Mouse (Mus musculus) limb, embryonic 11.5 days (tissue): ENCODE measurements around the gene Rnf126. TPM values are rescaled to one million over a fixed set of nuclear protein-coding genes. Genes with fewer than 3 reads are reported as not detected.

Source experiments
- ATAC-seq: fragments of 200-750 bp; cut with Nextera tagmentation; 2 replicates; pipeline ENCODE4 v1.8.0; 2017; ENCODE audit warnings: low read depth; ENCODE audit not compliant: insufficient number of reproducible peaks, low FRiP score, low TSS enrichment
- DNase-seq: peaks from one replicate; pipeline ENCODE4 v3.0.0-alpha.2; 2015; ENCODE audit warnings: low spot score
- H3K27ac ChIP-seq: fragments of 300-500 bp; sonication (generic); replicated peaks from 2 replicates; pipeline ENCODE4 v1.5.1; 2014; ENCODE audit warnings: low read depth, mild to moderate bottlenecking, low read length
- H3K27me3 ChIP-seq: fragments of 300-500 bp; sonication (generic); 2 replicates; pipeline ENCODE4 v1.6.1; 2014; ENCODE audit warnings: mild to moderate bottlenecking, low read length, mixed read lengths; ENCODE audit not compliant: control insufficient read depth, insufficient read depth
- H3K36me3 ChIP-seq: fragments of 300-500 bp; sonication (generic); 2 replicates; pipeline ENCODE4 v1.6.1; 2014; ENCODE audit warnings: mild to moderate bottlenecking, low read length, moderate library complexity, mixed read lengths; ENCODE audit not compliant: control insufficient read depth, insufficient read depth
- H3K4me1 ChIP-seq: fragments of 300-500 bp; sonication (generic); 2 replicates; pipeline ENCODE4 v1.6.1; 2014; ENCODE audit warnings: low read length, mixed read lengths; ENCODE audit not compliant: control insufficient read depth, insufficient read depth
- H3K4me2 ChIP-seq: fragments of 300-500 bp; sonication (generic); 2 replicates; pipeline ENCODE4 v1.6.1; 2014; ENCODE audit warnings: low read depth, mild to moderate bottlenecking, moderate library complexity; ENCODE audit not compliant: severe bottlenecking
- H3K4me3 ChIP-seq: fragments of 300-500 bp; sonication (generic); 2 replicates; pipeline ENCODE4 v1.5.1; 2014; ENCODE audit warnings: low read depth, low read length
- H3K9ac ChIP-seq: fragments of 300-500 bp; sonication (generic); 2 replicates; pipeline ENCODE4 v1.6.1; 2014; ENCODE audit warnings: mild to moderate bottlenecking, low read length
- H3K9me3 ChIP-seq: fragments of 300-500 bp; sonication (generic); 2 replicates; pipeline ENCODE4 v1.6.1; 2016; ENCODE audit warnings: low read length; ENCODE audit not compliant: control insufficient read depth
- WGBS: fragments of 180-500 bp; shearing (Covaris S2); extraction: QIAGEN DNeasy Blood & Tissue Kit; methylation state at CpG from one replicate; pipeline ENCODE4 v1.1.7; 2014; 5-methylcytosine and 5-hydroxymethylcytosine counted together
- polyA plus RNA-seq: library from polyadenylated mRNA; unstranded; fragments of >200 nt; fragmentation: Nextera tagmentation; extraction: Ambion mirVana; gene quantifications from 2 replicates; pipeline ENCODE4 v1.2.1, GENCODE M21; 2014

Rnf126 gene
- polyA plus RNA-seq, 1 experiment from 2014 or later: 112 TPM

DNA sequence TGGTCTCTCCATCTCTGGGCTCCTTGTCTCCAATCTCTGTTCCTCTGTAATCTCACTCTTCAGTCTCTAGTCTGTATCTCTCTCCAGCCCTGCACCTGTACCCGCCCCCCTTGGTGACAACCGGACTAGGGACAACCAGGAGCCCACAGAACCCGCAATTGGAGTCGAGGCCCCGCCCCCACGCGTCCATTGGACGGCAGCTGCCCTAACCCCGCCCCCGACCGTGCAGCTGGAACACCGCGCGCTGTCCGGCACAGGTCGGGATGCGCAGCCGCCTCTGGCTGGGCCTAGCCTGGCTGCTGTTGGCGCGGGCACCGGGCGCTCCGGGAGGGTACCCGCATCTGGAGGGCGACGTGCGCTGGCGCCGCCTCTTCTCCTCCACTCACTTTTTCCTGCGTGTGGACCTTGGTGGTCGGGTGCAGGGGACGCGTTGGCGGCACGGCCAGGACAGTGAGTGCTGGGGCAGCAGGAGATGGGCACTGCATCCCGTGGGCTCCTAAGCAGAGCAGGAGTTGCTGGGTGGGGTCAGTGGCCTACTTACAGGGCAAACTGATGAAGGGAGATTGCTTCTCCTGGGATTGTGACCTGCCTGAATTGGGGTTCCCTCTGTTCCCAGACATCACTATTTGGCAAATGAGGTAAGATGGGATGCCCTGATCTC is 11.8 kb downstream of the Rnf126 start, which contains the start of gene Fgf22:
Gene Fgf22, plus strand, starts transcription at position 221 of the 661 bp plus-strand sequence.
- peaks cover 8% of the 10 kb centered on the region; the same call in 1 of the 2 replicates for H3K4me1 ChIP-seq
- peak; percentile 69; the same call in 1 of the 2 replicates for ATAC-seq
- no peak within 1 kb of the TSS; the same call in 1 of the 2 replicates for H3K27ac ChIP-seq
- H3K9ac ChIP-seq: peak within 1 kb of the TSS; percentile 23; the same call in 1 of the 2 replicates
- peak; percentile 80 for DNase-seq
- peaks cover 19% of the 10 kb centered on the region for H3K36me3 ChIP-seq
- no peaks in the 10 kb centered on the region for H3K9me3 ChIP-seq
- H3K27me3 ChIP-seq: no peaks in the 10 kb centered on the region
- WGBS: under 1% methylated on average over 36 of the region's 36 CpGs
- H3K4me2 ChIP-seq: peak within 1 kb of the TSS; percentile 62
- peak within 1 kb of the TSS; percentile 21 for H3K4me3 ChIP-seq

GRCm38 (mm10) chr10:79748496-79748895 is 18.3 kb downstream of the Rnf126 start:
- 81% methylated on average over 6 of the region's 6 CpGs for WGBS
- Histone ChIP-seq H3K27ac (no peak overlapping the region), H3K4me2 (no peak overlapping the region), H3K4me1 (peaks cover 3% of the 10 kb centered on the region; the same call in 1 of the 2 replicates), H3K4me3 (no peak overlapping the region), H3K9ac (no peak overlapping the region), H3K27me3 (no peaks in the 10 kb centered on the region), H3K36me3 (no peaks in the 10 kb centered on the region; the same call in 1 of the 2 replicates), H3K9me3 (no peaks in the 10 kb centered on the region)
- ATAC-seq: no peak
- no peak for DNase-seq

DNA sequence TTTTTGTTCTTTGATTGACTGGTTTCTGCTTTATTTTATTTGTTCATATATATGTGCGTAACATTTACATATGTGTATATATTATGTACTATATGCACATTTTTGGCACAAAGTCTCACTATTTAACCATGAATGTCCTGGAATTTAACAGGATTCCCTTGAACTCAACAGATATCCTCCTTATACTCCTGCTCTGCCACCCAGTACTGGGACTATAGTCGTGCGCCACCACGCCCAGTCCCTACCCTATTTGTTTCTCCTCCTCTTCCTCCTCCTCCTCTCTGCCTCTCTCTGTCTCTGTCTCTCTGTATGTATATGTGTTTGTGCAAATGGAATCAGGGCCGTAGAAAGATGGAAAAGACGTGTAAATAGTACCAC is 20.0 kb downstream of the Rnf126 start:
- ATAC-seq (peak; percentile 49), DNase-seq (no peak)
- Histone ChIP-seq H3K27me3 (no peaks in the 10 kb centered on the region), H3K9ac (no peak overlapping the region), H3K9me3 (no peaks in the 10 kb centered on the region), H3K4me2 (peak overlapping the region; percentile 34; the same call in 1 of the 2 replicates), H3K4me3 (no peak overlapping the region), H3K27ac (no peak overlapping the region), H3K36me3 (peaks cover 5% of the 10 kb centered on the region), H3K4me1 (peaks cover 3% of the 10 kb centered on the region; the same call in 1 of the 2 replicates)
- WGBS: 25% methylated on average over 6 of the region's 6 CpGs

- DNase-seq: peak; percentile 95
- Histone ChIP-seq H3K4me3 (peak within 1 kb of the TSS; percentile 61), H3K4me2 (peak within 1 kb of the TSS; percentile 57), H3K9ac (peak within 1 kb of the TSS; percentile 8), H3K36me3 (peaks cover 6% of the 10 kb centered on the region), H3K4me1 (peaks cover 3% of the 10 kb centered on the region; the same call in 1 of the 2 replicates), H3K9me3 (no peaks in the 10 kb centered on the region), H3K27ac (no peak within 1 kb of the TSS), H3K27me3 (no peaks in the 10 kb centered on the region)
- WGBS: 3% methylated on average over 38 of the region's 38 CpGs
- peak; percentile 92 for ATAC-seq
Measured at GRCm38 (mm10) chr10:79745898-79746773, 20.6 kb downstream of the Rnf126 start, which contains the start of gene Polrmt. Polrmt (minus strand) TSS chr10:79746581.

- Histone ChIP-seq H3K27ac (no peak overlapping the region), H3K4me1 (peaks cover 3% of the 10 kb centered on the region; the same call in 1 of the 2 replicates), H3K9ac (no peak overlapping the region), H3K9me3 (peaks cover 4% of the 10 kb centered on the region; the same call in 1 of the 2 replicates), H3K36me3 (peaks cover 13% of the 10 kb centered on the region), H3K4me2 (peak overlapping the region; percentile 57), H3K4me3 (no peak overlapping the region), H3K27me3 (no peaks in the 10 kb centered on the region)
- ATAC-seq (no peak), DNase-seq (no peak)
- 87% methylated on average over 3 of the region's 3 CpGs for WGBS
Measured at GRCm38 (mm10) chr10:79745411-79745810, 21.3 kb downstream of the Rnf126 start.

GRCm38 (mm10) chr10:79743650-79744365 is 22.9 kb downstream of the Rnf126 start:
- 95% methylated on average over 15 of the region's 15 CpGs for WGBS
- DNase-seq: no peak
- Histone ChIP-seq H3K36me3 (peaks cover 29% of the 10 kb centered on the region), H3K4me1 (peaks cover 3% of the 10 kb centered on the region; the same call in 1 of the 2 replicates), H3K27ac (no peak overlapping the region), H3K9ac (no peak overlapping the region), H3K9me3 (peaks cover 19% of the 10 kb centered on the region), H3K4me2 (no peak overlapping the region), H3K27me3 (no peaks in the 10 kb centered on the region), H3K4me3 (no peak overlapping the region)
- no peak for ATAC-seq

DNA sequence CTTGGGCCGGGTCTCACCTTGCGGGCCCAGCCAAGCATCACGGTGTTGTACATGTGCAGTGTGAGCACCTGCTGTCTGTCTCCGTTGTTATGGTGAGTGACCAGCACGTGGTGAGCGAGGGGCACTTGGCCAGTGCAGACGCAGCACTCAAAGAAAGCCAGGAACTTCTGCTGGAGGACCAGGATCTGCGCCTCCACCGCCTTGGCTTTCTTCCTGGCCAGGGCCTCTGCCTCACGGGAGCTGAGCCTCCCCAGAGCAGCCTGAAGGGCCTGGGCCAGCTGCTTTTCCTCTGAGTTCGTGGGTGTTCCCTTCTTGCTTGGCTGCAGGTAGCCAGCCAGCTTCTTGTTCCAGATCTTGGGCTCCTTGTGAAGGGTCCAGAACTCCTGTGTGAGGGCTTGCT is 23.6 kb downstream of the Rnf126 start:
- no peaks in the 10 kb centered on the region for H3K27me3 ChIP-seq
- no peak overlapping the region for H3K4me2 ChIP-seq
- H3K4me3 ChIP-seq: no peak overlapping the region
- no peak overlapping the region for H3K27ac ChIP-seq
- peaks cover 3% of the 10 kb centered on the region; the same call in 1 of the 2 replicates for H3K4me1 ChIP-seq
- H3K36me3 ChIP-seq: peaks cover 35% of the 10 kb centered on the region
- no peak for DNase-seq
- peaks cover 25% of the 10 kb centered on the region for H3K9me3 ChIP-seq
- 92% methylated on average over 11 of the region's 11 CpGs for WGBS
- no peak overlapping the region for H3K9ac ChIP-seq
- ATAC-seq: no peak

- Histone ChIP-seq H3K9ac (no peak overlapping the region), H3K4me2 (no peak overlapping the region), H3K27me3 (peaks cover 5% of the 10 kb centered on the region), H3K4me3 (no peak overlapping the region), H3K36me3 (peaks cover 58% of the 10 kb centered on the region), H3K27ac (no peak overlapping the region), H3K9me3 (peaks cover 33% of the 10 kb centered on the region), H3K4me1 (peaks cover 3% of the 10 kb centered on the region; the same call in 1 of the 2 replicates)
- DNase-seq (no peak), ATAC-seq (no peak)
- 84% methylated on average over 11 of the region's 11 CpGs for WGBS
Measured at GRCm38 (mm10) chr10:79740863-79741262, 25.9 kb downstream of the Rnf126 start.
